In the genomic region with DNA sequence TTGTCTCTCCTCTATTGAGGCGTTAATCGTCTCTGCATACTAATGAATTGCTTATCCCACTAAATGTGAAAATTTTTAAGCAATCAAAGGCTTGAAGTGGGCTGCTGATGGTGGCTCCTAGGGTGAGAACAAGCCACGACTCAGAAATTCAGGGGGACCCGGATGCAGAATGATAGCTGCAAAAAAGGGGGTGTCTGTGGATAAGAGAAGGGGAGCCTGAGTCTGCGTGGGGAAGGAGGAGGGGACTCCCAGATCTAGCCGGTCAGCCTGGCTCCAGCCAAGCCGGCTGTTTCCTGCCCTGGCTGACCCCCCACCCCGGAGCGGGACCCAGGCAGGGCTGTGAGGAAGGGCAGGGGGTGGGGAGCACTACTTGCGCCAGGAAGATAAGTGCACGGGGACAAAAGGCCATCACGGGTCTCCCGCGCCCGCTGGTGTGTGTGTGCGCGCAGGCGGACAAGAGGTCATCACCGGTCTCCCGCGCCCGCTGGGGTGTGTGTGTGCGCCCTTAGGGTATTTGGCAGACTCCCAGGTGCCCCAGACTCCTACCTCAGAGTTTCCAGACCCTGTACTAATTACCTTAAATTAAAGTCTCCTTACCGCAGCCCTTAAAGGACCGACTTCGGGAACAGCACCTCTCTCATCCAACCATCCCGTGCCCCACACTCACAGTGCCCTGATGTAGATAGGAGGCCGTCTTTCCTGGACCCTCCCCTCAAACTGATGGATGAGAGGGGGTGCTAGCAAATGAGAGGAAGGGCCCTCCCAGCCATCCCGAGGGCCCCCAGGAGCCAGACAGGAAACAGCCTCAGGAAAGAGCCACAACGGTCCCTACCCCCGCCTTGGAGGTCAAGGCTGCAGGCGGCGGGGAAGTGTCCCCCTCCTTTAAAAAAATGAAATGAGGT, we compare ENCODE assay signal across 8 mouse cellular contexts. TPM values are rescaled to one million over a fixed set of nuclear protein-coding genes. Genes with fewer than 3 reads are reported as not detected.
DNase-seq lines count a peak whose midpoint lies in the region; ATAC-seq and TF ChIP-seq lines count a peak whose summit lies in the region.

No protein-coding gene starts in this region.

- peak overlapping the region; percentile 36; the same call in 1 of the 2 replicates for H3K9ac ChIP-seq in stomach, embryonic 14.5 days (replicated peaks; ENCODE audit: low read depth, low read length)

- peak; percentile 74 for DNase-seq in embryo, embryonic 11 days
- DNase-seq in heart, adult 9 months (ENCODE audit: low spot score in 2 of 2), result peak; percentile 87 to 91
- DNase-seq in kidney, adult 2 months, result peak; percentile 95
- DNase-seq in lung, adult 2 months, result peak; percentile 59
- no peak for DNase-seq in cerebellum, adult 11 months
- no peak for DNase-seq in cerebellum, adult 9-11 months

- peak overlapping the region; percentile 97 for H3K4me2 ChIP-seq in stomach, embryonic 14.5 days (replicated peaks; ENCODE audit: low read depth, low read length)

- no peaks in the 10 kb centered on the region for H3K27me3 ChIP-seq in C2C12 (ENCODE audit: control insufficient read depth, insufficient read depth, insufficient read length)
- H3K27me3 ChIP-seq in kidney, adult 2 months (replicated peaks; ENCODE audit: control insufficient read depth, insufficient read depth, low read length), result no peaks in the 10 kb centered on the region
- no peaks in the 10 kb centered on the region for H3K27me3 ChIP-seq in stomach, embryonic 14.5 days (ENCODE audit: control insufficient read depth, insufficient read depth, low read length)

- no peak overlapping the region for H3ac ChIP-seq in C2C12 (ENCODE audit: control insufficient read depth, insufficient read length, low read depth)

- H3K79me3 ChIP-seq in C2C12 (ENCODE audit: low read depth), result peaks cover 19% of the 10 kb centered on the region

- no peak for TF ChIP-seq CTCF in C2C12 (IDR thresholded peaks at IDR 0.05; ENCODE audit: control insufficient read depth, insufficient read depth, insufficient read length)
- TF ChIP-seq CTCF in kidney, adult 2 months (conservative IDR thresholded peaks at IDR 0.05; ENCODE audit: insufficient read depth, insufficient read length, low read depth, low read length), result no peak
- TF ChIP-seq CTCF in lung, adult 2 months (IDR thresholded peaks at IDR 0.05; ENCODE audit: insufficient read depth, low read length), result no peak

- H3K36me3 ChIP-seq in C2C12 (ENCODE audit: control insufficient read depth, insufficient read depth), result no peaks in the 10 kb centered on the region
- no peaks in the 10 kb centered on the region for H3K36me3 ChIP-seq in kidney, adult 2 months (ENCODE audit: control insufficient read depth, insufficient read depth, low read length)
- peaks cover 2% of the 10 kb centered on the region; the same call in 1 of the 2 replicates for H3K36me3 ChIP-seq in stomach, embryonic 14.5 days (ENCODE audit: control insufficient read depth, insufficient read depth, low read length)

- peaks cover 36% of the 10 kb centered on the region for H3K79me2 ChIP-seq in C2C12 (ENCODE audit: control insufficient read depth, insufficient read depth)

- H3K9me3 ChIP-seq in stomach, embryonic 14.5 days (ENCODE audit: control insufficient read depth, low read depth, low read length), result no peaks in the 10 kb centered on the region

- TF ChIP-seq POLR2A in kidney, adult 2 months (IDR thresholded peaks at IDR 0.05; ENCODE audit: low read depth, low read length), result no peak
- TF ChIP-seq POLR2A in lung, adult 2 months (IDR thresholded peaks at IDR 0.05; ENCODE audit: borderline replicate concordance, extremely low read depth, low read depth, low read length), result no peak; the same call in 1 of the 2 replicates

- H3K4me1 ChIP-seq in kidney, adult 2 months (ENCODE audit: control insufficient read depth, insufficient read depth, low read length), result peaks cover 25% of the 10 kb centered on the region; the same call in 1 of the 2 replicates
- H3K4me1 ChIP-seq in lung, adult 2 months (ENCODE audit: control insufficient read depth, insufficient read depth, low read length), result peaks cover 14% of the 10 kb centered on the region
- peaks cover 26% of the 10 kb centered on the region; the same call in 1 of the 2 replicates for H3K4me1 ChIP-seq in stomach, embryonic 14.5 days (ENCODE audit: control insufficient read depth, insufficient read depth, low read length)

- H3K4me3 ChIP-seq in C2C12 (ENCODE audit: insufficient read depth, poor library complexity, severe bottlenecking), result peak overlapping the region; percentile 6
- peak overlapping the region; percentile 55 for H3K4me3 ChIP-seq in kidney, adult 2 months (ENCODE audit: insufficient read depth, low read depth, low read length)
- H3K4me3 ChIP-seq in lung, adult 2 months (replicated peaks; ENCODE audit: extremely low read depth, low read depth, low read length), result peak overlapping the region; percentile 79
- H3K4me3 ChIP-seq in stomach, embryonic 14.5 days (ENCODE audit: low read depth, low read length), result peak overlapping the region; percentile 89

- H3K27ac ChIP-seq in kidney, adult 2 months (ENCODE audit: insufficient read depth, low read depth, low read length), result peak overlapping the region; percentile 95
- H3K27ac ChIP-seq in stomach, embryonic 14.5 days (ENCODE audit: low read length), result peak overlapping the region; percentile 93

- ATAC-seq in stomach, embryonic 14.5 days (ENCODE audit: insufficient number of reproducible peaks, insufficient read depth, low FRiP score, low read depth), result no peak

- 3% methylated on average over 33 of the region's 33 CpGs for WGBS in kidney, adult 2 months
- WGBS in lung, adult 2 months, result 2% methylated on average over 33 of the region's 33 CpGs
- WGBS in stomach, embryonic 14.5 days, result 3% methylated on average over 31 of the region's 33 CpGs

TF ChIP-seq in C2C12, 6 proteins besides CTCF, POLR2A, EP300 and RAD21:
- no peak for TF ChIP-seq MAX (IDR thresholded peaks at IDR 0.05)
- no peak for TF ChIP-seq CEBPB (IDR thresholded peaks at IDR 0.05; ENCODE audit: low read depth)
- no peak for TF ChIP-seq FOSL1 (IDR thresholded peaks at IDR 0.05; ENCODE audit: insufficient read depth, low read length, poor library complexity, severe bottlenecking)
- TF ChIP-seq MYOD1 (IDR thresholded peaks at IDR 0.05; ENCODE audit: control insufficient read depth, insufficient read length, low read depth), result no peak
- TF ChIP-seq MYOG (IDR thresholded peaks at IDR 0.05; ENCODE audit: control insufficient read depth, extremely low read depth, insufficient read length), result no peak
- TF ChIP-seq USF1 (IDR thresholded peaks at IDR 0.05; ENCODE audit: low read depth), result no peak

RNA-seq across cellular contexts. Expression of a gene that starts 1.2 kb away (rescaled TPM):
- 25.2 TPM for polyA plus RNA-seq in C2C12 (2012; fragmentation: generic; extraction: Trizol)
- polyA plus RNA-seq in kidney, adult 2 months (2012; rRNA removed), result 49.1 and 53.3 TPM in 2 replicates
- polyA plus RNA-seq in lung, adult 2 months (2012; rRNA removed), result 105 and 123 TPM in 2 replicates
- polyA plus RNA-seq in stomach, embryonic 14.5 days (2014; fragmentation: Nextera tagmentation; extraction: Ambion mirVana), result 42.0 and 44.6 TPM in 2 replicates

RNA-seq across cellular contexts. Expression of a gene that starts 15.3 kb away (rescaled TPM):
- polyA plus RNA-seq in C2C12 (2012; fragmentation: generic; extraction: Trizol), result 7.3 TPM
- 21.6 and 25.9 TPM in 2 replicates for polyA plus RNA-seq in kidney, adult 2 months (2012; rRNA removed)
- 22.5 and 24.1 TPM in 2 replicates for polyA plus RNA-seq in lung, adult 2 months (2012; rRNA removed)
- 8.0 and 10.1 TPM in 2 replicates for polyA plus RNA-seq in stomach, embryonic 14.5 days (2014; fragmentation: Nextera tagmentation; extraction: Ambion mirVana)

RNA-seq across cellular contexts. Expression of a gene that starts 34.5 kb away (rescaled TPM):
- polyA plus RNA-seq in C2C12 (2012; fragmentation: generic; extraction: Trizol), result 80.0 TPM
- 53.2 and 60.2 TPM in 2 replicates for polyA plus RNA-seq in kidney, adult 2 months (2012; rRNA removed)
- 52.6 and 55.2 TPM in 2 replicates for polyA plus RNA-seq in lung, adult 2 months (2012; rRNA removed)
- polyA plus RNA-seq in stomach, embryonic 14.5 days (2014; fragmentation: Nextera tagmentation; extraction: Ambion mirVana), result 75.3 and 76.2 TPM in 2 replicates

RNA-seq across cellular contexts. Expression of a gene that starts 41.3 kb away (rescaled TPM):
- polyA plus RNA-seq in C2C12 (2012; fragmentation: generic; extraction: Trizol), result 130 TPM
- 83.0 and 86.9 TPM in 2 replicates for polyA plus RNA-seq in kidney, adult 2 months (2012; rRNA removed)
- polyA plus RNA-seq in lung, adult 2 months (2012; rRNA removed), result 107 and 136 TPM in 2 replicates
- 111 and 120 TPM in 2 replicates for polyA plus RNA-seq in stomach, embryonic 14.5 days (2014; fragmentation: Nextera tagmentation; extraction: Ambion mirVana)

RNA-seq across cellular contexts. Expression of a gene that starts 54.3 kb away (rescaled TPM):
- polyA plus RNA-seq in C2C12 (2012; fragmentation: generic; extraction: Trizol), result 10.6 TPM
- polyA plus RNA-seq in kidney, adult 2 months (2012; rRNA removed), result 17.3 and 18.4 TPM in 2 replicates
- polyA plus RNA-seq in lung, adult 2 months (2012; rRNA removed), result 7.0 and 7.1 TPM in 2 replicates
- 8.1 and 8.5 TPM in 2 replicates for polyA plus RNA-seq in stomach, embryonic 14.5 days (2014; fragmentation: Nextera tagmentation; extraction: Ambion mirVana)

Comparison
In these comparisons a context has a peak if more than half of its experiments do, and no peak if none do; other contexts are left out.
1. H3K4me3 ChIP-seq: peak in every context shown above with its lines; median percentile 89 in stomach, embryonic 14.5 days; 79 in lung, adult 2 months; 55 in kidney, adult 2 months; 6 in C2C12.
2. DNase-seq: peak in embryo, embryonic 11 days (single experiment), heart, adult 9 months (2 of 2), kidney, adult 2 months (single experiment) and lung, adult 2 months (single experiment); none in cerebellum, adult 11 months (single experiment) and cerebellum, adult 9-11 months (single experiment).